Mouse (Mus musculus) lung, postnatal 14 days (tissue): ENCODE data around the gene Efcab12.

ENCODE experiments used
- DNase-seq: peaks from one replicate; pipeline ENCODE4 v3.0.0; 2021

The Efcab12 gene

DNA sequence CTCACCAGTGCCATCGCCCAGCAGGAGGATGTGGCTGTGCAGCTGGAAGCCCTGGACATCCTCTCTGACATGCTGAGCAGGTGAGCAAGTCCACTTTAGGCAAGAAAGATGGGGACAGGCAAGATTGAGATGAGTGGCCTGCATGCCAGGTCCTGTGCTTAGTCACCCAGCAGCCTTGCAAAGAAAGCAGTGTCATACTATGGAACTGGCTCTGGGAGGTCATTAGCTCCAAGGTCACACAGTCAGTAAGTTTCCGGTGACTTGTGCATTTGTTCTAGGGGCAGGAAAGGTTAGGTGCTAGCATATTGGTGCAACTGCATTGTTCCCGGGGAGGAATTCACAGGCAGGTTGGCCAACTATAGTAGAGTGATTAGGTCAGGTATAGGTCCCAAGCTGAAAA is 55.4 kb downstream of the Efcab12 start:
- no peak for DNase-seq

DNA sequence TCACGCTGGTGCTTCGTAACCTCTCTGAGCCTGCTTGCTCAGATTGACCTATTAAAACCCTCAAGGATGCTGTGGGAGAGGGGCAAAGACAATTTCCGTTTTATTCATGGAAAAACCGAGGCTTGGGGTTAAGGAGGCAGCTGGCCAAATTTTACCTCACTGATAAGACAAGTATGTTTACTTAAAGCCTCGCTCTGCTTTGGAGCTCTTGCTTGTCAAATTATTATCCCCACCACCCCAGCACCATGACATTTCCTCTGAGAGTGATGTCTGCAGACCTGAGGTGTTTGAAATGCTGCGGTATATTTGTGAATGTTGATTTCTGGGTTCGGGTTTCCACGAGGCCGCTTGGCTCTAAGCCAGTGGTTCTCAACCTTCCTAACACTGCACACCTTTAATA is 61.8 kb downstream of the Efcab12 start:
- no peak for DNase-seq

DNA sequence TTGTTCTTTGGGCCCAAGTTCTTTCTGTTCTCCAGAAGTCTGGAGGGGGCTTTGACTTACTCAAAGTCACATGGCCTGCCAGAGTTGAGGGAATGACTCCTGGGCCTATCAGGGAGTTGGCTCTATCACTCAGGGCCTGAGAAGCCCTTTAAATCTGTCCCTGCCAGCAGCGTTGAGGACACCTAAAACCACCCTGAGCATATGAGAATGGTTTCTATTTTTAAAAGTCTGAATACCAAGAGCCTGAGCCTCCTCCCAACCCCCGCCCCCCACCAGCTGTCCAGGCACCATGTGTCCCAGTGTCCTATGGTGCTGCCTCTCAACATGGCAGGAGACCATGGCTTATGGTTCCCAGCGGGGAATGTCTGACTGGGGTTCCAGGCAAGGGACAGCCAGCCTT is 62.4 kb downstream of the Efcab12 start:
- DNase-seq = no peak

DNA sequence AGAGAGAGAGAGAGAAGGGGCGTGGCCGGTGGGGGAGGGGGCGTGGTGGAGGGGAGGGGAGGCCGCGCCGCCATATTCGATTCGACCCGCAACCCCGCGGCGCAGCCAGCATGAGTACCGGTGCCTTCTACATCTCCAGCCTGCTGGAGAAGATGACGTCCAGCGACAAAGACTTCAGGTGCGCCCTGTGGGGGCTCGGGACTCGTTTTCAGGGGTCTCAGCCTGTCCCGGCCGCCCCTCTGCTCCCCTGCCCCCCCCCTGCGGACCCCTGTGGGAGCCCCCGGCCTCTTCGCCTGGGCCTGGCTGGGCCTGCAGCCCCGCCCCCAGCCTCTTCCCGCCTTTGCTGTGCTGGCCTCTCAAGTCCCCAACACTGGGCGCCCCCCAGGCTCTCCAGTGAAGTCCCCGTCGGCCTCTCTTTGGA is 63.7 kb downstream of the Efcab12 start, which contains the start of gene Cand2:
Gene Cand2, plus strand, starts transcription at position 38 of the 421 bp plus-strand sequence.
- peak; percentile 40 for DNase-seq

DNA sequence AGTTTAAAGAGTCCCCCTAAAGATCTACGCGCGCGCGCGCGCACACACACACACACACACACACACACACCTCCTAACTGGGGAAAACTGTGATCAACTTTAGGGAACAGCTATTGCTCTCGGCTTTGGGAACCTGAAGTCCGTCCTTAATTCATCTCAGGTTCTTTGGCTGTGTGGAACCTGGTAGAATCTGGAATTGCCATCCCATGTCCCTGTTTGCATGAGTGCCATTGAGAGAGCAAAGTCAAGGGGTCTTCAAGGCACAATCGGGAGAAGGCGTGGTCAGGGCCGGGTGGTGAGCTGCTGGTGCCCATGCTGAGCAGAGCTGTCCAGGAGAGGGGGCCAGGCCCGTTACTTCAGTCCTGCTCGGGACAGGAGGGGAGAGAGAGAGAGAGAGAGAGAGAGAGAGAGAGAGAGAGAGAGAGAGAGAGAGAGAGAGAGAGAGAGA is 64.2 kb downstream of the Efcab12 start:
- DNase-seq = no peak

DNA sequence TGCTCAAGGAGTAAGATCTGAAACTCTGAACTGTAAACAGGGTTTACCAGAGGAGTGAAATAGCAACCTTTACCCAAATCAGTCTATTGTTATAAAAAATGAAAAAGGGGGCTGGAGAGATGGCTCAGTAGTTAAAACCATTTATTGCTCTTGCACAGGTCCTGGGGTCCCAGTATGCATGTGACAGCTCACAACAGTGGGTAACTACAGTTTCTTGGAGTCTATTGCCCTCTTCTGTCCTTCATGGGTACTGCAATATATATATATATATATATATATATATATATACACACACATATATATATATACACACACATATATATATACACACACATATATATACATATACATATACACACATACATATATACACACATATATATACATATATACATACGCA is 65.6 kb downstream of the Efcab12 start:
- no peak for DNase-seq

DNA sequence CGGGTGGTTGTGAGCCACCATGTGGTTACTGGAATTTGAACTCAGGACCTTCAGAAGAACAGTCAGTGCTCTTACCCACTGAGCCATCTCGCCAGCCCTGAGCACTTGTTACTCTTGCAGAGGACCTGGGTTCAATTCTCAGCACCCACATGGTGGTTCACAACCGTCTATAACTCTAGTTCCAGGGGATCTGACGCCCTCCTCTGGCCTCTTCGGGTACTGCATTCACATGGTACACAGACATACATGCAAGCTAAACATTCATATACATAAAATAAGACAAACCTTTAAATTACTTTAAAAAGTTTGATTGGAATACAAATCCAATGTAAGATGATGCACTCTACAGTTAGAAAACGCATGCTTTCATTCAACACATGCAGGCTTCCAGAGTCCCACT is 66.0 kb downstream of the Efcab12 start:
- DNase-seq = no peak

DNA sequence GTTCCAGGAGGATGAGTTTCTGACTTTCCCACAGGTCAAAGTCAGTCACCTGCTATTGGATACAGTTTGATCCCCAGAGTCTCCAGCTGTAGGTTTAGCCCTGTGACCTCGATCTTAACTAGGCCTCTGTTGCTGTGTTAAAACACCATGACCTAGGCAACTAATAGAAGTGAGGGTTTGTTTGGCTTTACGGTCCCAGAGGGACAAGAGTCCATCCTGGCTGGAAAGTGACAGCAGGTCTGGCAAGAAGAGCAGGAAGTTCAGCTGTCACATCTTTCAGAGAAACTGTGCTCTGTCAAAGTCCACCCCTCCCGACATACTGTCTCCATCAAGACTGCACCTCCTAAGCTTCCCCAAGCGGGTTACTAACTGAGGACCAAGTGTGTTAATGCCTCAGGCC is 67.4 kb downstream of the Efcab12 start:
- DNase-seq = no peak

DNA sequence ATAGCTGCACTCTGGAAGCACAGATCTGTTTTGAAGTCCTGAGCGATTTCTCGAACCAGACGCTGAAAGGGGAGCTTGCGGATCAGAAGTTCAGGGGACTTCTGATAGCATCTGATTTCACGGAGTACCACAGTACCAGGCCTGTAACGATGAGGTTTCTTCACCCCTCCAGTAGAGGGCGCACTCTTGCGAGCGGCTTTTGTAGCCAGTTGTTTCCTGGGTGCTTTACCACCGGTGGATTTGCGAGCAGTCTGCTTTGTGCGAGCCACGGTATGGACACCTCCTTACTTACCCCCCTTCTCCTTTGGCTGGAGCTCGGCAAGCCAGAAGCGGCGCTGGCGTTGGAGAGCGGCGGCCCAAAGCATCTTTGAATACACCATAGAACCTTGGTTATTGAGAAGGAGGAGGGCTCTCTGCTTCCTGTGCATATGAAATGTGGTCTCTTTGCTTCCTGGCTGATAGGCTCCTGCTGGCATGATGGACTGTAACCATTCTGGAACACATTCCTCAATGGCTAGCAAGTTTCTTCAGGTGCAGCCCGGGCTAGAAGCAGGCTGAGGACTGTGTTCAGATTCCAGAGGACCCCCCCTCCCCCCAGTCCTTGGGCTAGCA is 68.0 kb downstream of the Efcab12 start:
- DNase-seq = no peak

DNA sequence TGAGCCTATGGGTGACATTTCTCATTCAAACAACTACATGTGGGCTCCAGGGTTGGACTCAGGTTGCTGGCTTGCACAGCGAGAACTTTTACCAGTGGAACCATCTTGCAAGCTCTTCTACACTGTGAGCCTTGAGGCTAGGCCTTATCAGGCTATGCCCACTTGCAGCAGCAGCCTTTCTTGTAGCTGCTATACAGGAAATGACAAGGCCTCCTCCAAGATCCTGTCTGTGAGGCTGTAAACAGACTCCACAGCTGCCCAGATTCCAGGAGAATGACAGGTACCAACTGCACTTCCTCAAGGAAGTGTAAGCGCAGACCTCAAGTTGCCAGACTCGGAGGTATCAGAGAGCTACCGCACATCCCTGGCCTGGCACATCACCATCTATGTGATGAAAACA is 70.0 kb downstream of the Efcab12 start:
- no peak for DNase-seq

DNA sequence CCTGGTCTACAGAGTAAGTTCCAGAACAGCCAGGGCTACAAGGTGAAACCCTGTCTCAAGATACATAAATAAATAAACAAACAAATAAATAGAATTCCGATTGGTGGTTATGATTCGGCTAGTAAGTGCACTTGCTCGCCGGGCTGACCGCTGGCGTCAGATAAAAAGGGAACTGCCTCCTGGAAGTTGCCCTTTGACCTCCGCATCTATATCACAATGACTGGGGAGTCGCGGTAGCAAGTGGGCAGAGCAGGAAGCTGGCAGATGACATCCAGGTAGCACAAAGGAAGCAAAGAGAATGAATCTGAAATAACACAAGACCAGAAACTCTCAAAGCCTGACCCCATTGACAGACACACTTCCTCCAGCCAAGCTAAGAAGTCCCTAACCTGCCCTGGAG is 70.9 kb downstream of the Efcab12 start:
- no peak for DNase-seq

DNA sequence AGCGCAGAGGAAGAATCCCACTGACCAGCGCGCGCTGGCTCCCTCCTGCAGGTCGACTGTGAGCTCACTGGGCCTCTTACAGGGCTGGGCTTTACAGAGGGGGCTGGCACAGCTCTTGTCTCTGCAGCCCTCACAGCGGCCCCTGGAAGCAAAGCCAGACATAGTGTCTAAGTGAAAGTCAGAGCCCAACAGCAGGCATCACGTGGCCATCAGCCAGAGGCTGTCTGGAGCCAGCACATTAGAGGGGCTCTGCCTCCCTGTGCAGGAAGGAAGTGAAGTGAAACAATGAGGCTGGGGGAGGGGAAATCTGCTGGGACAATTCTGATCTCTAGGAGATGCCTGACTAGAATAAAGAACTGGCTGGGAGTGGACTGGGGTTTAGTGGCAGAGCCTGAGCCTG is 74.0 kb downstream of the Efcab12 start:
- DNase-seq = peak; percentile 78

DNA sequence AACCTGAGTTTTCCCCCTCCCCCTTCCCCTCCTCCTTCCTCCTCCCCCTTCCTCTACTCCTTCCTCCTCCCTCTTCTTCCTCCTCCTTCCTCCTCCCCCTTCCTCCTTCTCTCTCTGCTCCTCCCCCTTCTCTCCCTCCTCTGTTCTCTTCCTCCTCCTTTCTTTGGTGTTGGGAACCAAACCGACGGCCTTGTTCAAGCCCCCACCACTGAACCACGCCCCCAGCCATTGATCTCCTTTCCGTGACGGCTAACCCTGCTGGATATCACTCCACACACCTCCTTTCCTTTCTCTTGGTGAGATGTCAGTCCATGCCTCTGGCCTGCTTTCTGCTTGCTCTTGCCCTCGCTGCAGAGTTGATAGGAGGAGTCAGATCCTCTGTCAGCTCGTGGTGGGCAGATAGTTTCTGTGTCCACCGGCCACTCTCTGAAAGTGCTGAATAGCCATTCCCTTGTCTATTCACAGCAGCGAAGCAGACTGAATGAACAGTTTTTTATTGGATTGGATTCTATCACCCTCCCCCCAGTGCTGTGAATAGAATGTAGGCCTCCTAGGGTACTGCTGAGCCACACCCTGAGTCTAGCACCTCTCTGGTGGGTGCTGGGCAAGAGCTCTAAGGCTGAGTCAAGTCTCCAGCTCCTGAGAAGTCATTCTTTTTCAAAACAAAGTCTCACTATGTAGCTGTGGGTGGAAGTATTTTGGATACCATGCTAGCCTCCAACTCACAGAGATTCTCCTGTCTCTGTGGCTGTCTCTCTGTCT is 76.0 kb downstream of the Efcab12 start, which contains the start of gene Tmem40:
Gene Tmem40, minus strand, starts transcription at position 416 of the 762 bp plus-strand sequence.
- DNase-seq = no peak

DNA sequence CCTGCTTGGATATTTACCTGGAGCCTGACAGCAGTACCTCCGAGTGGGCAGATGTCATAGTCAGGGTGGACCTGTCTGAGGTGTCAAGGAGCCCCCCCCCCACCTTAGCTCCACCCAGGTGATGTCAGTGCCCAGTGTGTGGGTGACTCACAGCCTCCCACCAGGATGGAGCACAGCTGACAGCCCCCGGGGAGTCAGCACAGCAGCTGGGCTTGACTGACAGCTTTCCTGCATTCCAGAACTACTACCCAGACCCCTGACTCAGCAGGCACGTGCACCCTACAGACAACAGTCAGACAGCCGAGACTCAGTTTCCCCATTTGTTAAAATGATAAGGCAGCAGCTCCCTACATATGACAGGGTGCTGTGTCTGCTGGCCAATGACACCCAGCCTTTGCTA is 77.2 kb downstream of the Efcab12 start:
- no peak for DNase-seq
